ENCODE assay signal across 12 mouse cellular contexts in genomic region chr14:45462374-45462773, GRCm38 (mm10). TPM values are rescaled to one million over a fixed set of nuclear protein-coding genes. Genes with fewer than 3 reads are reported as not detected.
A peak's percentile ranks its signal among the peaks of the same experiment; 100 is the strongest.
DNase-seq lines count a peak whose midpoint lies in the region; ATAC-seq and TF ChIP-seq lines count a peak whose summit lies in the region.
"Had no signal": no experiment of that assay in that cellular context is flagged by ENCODE, and none has a peak within 500 bp of the region (broad histone marks: within the 10 kb centered on the region; RNA-seq: fewer than 3 reads in every experiment).

No protein-coding gene starts in this region.

- no peak overlapping the region for H3K4me2 ChIP-seq in forebrain, postnatal 0 days (ENCODE audit: low read depth)
- H3K4me2 ChIP-seq in stomach, postnatal 0 days (replicated peaks; ENCODE audit: low read depth): no peak overlapping the region
- H3K4me2 ChIP-seq: embryonic facial prominence, embryonic 13.5 days; liver, embryonic 13.5 days had no signal

- peak; percentile 72 to 84 for DNase-seq in right cerebral cortex, postnatal 10 days (ENCODE audit: low spot score in 2 of 2)
- DNase-seq in right cerebral cortex, postnatal 25 days: no peak
- peak; percentile 78 for DNase-seq in forebrain, postnatal 0 days
- peak; percentile 82 for DNase-seq in left cerebral cortex, postnatal 4 days
- DNase-seq in stomach, postnatal 0 days (ENCODE audit: low spot score): no peak
- no peak for DNase-seq in kidney, postnatal 4 days
- no peak for DNase-seq in heart, adult 2 months
- DNase-seq: heart, postnatal 14 days; liver, embryonic 13.5 days had no signal

- no peaks in the 10 kb centered on the region for H3K9me3 ChIP-seq in forebrain, postnatal 0 days (ENCODE audit: low read length)
- no peaks in the 10 kb centered on the region for H3K9me3 ChIP-seq in stomach, postnatal 0 days (ENCODE audit: control insufficient read depth, low read length)
- H3K9me3 ChIP-seq: embryonic facial prominence, embryonic 13.5 days; liver, embryonic 13.5 days had no signal

- H3K27ac ChIP-seq in forebrain, postnatal 0 days (ENCODE audit: low read depth, low read length): peak overlapping the region; percentile 48
- H3K27ac ChIP-seq in stomach, postnatal 0 days (replicated peaks): 0 out of 2 replicates have a peak overlapping the region, but pooled peaks have one; percentile 13
- no peak overlapping the region; the same call in 1 of the 2 replicates for H3K27ac ChIP-seq in heart, adult 2 months
- H3K27ac ChIP-seq: embryonic facial prominence, embryonic 13.5 days had no signal

- peak; percentile 37; the same call in 1 of the 2 replicates for TF ChIP-seq CTCF in forebrain, postnatal 0 days (IDR thresholded peaks at IDR 0.05; ENCODE audit: low read depth)
- peak; percentile 14; the same call in 1 of the 2 replicates for TF ChIP-seq CTCF in stomach, postnatal 0 days (IDR thresholded peaks at IDR 0.05; ENCODE audit: low read depth)
- no peak for TF ChIP-seq CTCF in heart, adult 2 months (IDR thresholded peaks at IDR 0.05)

- H3K79me2 ChIP-seq in heart, adult 2 months (replicated peaks; ENCODE audit: control insufficient read depth, insufficient read depth, low read length): no peaks in the 10 kb centered on the region

- no peak overlapping the region for H3K4me3 ChIP-seq in forebrain, postnatal 0 days (ENCODE audit: low read depth, low read length)
- no peak overlapping the region for H3K4me3 ChIP-seq in stomach, postnatal 0 days (ENCODE audit: low read depth, low read length)
- H3K4me3 ChIP-seq in heart, adult 2 months: no peak overlapping the region
- H3K4me3 ChIP-seq: embryonic facial prominence, embryonic 13.5 days; liver, embryonic 13.5 days had no signal

- 15% methylated on average over 6 of the region's 6 CpGs for WGBS in forebrain, postnatal 0 days
- WGBS in stomach, postnatal 0 days: 70% methylated on average over 6 of the region's 6 CpGs
- WGBS in heart, adult 2 months: 73% methylated on average over 6 of the region's 6 CpGs

- H3K4me1 ChIP-seq in forebrain, postnatal 0 days (ENCODE audit: insufficient read depth): no peaks in the 10 kb centered on the region
- H3K4me1 ChIP-seq in stomach, postnatal 0 days (replicated peaks; ENCODE audit: control insufficient read depth, insufficient read depth): no peaks in the 10 kb centered on the region
- H3K4me1 ChIP-seq in heart, adult 2 months (ENCODE audit: control insufficient read depth, insufficient read depth, low read length): peaks cover 15% of the 10 kb centered on the region

- TF ChIP-seq EP300 in stomach, postnatal 0 days (optimal IDR thresholded peaks at IDR 0.05): no peak
- TF ChIP-seq EP300 in heart, adult 2 months (IDR thresholded peaks at IDR 0.05; ENCODE audit: insufficient read depth, low read depth, low read length): no peak

- H3K27me3 ChIP-seq in forebrain, postnatal 0 days (ENCODE audit: insufficient read depth, low read length): no peaks in the 10 kb centered on the region
- H3K27me3 ChIP-seq in stomach, postnatal 0 days (ENCODE audit: control insufficient read depth, insufficient read depth, low read length): no peaks in the 10 kb centered on the region
- H3K27me3 ChIP-seq in heart, adult 2 months (ENCODE audit: control insufficient read depth, insufficient read depth, low read length): no peaks in the 10 kb centered on the region
- H3K27me3 ChIP-seq: embryonic facial prominence, embryonic 13.5 days; liver, embryonic 13.5 days; Patski had no signal

- 0 out of 2 replicates have a peak overlapping the region, but pooled peaks have one; percentile 6 for H3K9ac ChIP-seq in forebrain, postnatal 0 days
- no peak overlapping the region for H3K9ac ChIP-seq in stomach, postnatal 0 days (ENCODE audit: low read length)
- H3K9ac ChIP-seq in heart, adult 2 months (ENCODE audit: low read depth, low read length): no peak overlapping the region
- H3K9ac ChIP-seq: embryonic facial prominence, embryonic 13.5 days; liver, embryonic 13.5 days had no signal

- H3K36me3 ChIP-seq in forebrain, postnatal 0 days (ENCODE audit: insufficient read depth): peaks cover 55% of the 10 kb centered on the region
- peaks cover 13% of the 10 kb centered on the region for H3K36me3 ChIP-seq in stomach, postnatal 0 days (ENCODE audit: control insufficient read depth, insufficient read depth, low read length)
- peaks cover 28% of the 10 kb centered on the region for H3K36me3 ChIP-seq in heart, adult 2 months (ENCODE audit: control insufficient read depth, insufficient read depth, low read length)

- no peak for TF ChIP-seq POLR2A in heart, adult 2 months (IDR thresholded peaks at IDR 0.05; ENCODE audit: insufficient read depth, low read depth, low read length)

- intact Hi-C loops in left cerebral cortex, postnatal 4 days (cut with DNase I): no loop called here
- intact Hi-C loops in heart, adult 2 months (cut with DNase I): loop anchor here (2.0 kb wide), 1 partner anchor 78 kb away; no protein-coding TSS in a partner anchor

- ATAC-seq in forebrain, postnatal 0 days: peak; percentile 91
- no peak for ATAC-seq in stomach, postnatal 0 days (ENCODE audit: low FRiP score, low TSS enrichment)
- ATAC-seq in inflammation-experienced regulatory T-cells, adult 6 months: no peak
- ATAC-seq: Patski had no signal

RNA-seq across cellular contexts. Expression of gene Gnpnat1, which starts 57.7 kb away (rescaled TPM):
- total RNA-seq in forebrain, postnatal 0 days (2014; rRNA removed): 23.6 and 31.1 TPM in 2 replicates
- 14.9 and 19.2 TPM in 2 replicates for polyA plus RNA-seq in forebrain, postnatal 0 days (2015; fragmentation: Nextera tagmentation; extraction: Ambion mirVana)
- total RNA-seq in left cerebral cortex, postnatal 4 days (2021): 10 to 100 TPM; 14.8 to 17.6 TPM
- 44.3 and 45.3 TPM in 2 replicates for polyA plus RNA-seq in stomach, postnatal 0 days (2015; fragmentation: Nextera tagmentation; extraction: Ambion mirVana)
- polyA plus RNA-seq in inflammation-experienced regulatory T-cells, adult 6 months (2017; shearing (Covaris generic)): 10 to 100 TPM; 64.5 to 76.8 (median 67.6) TPM
- total RNA-seq in heart, adult 2 months (2021): 10 to 100 TPM; 10.9 to 15.7 TPM
- polyA plus RNA-seq in heart, adult 2 months (2012; rRNA removed): 3.6 and 6.2 TPM in 2 replicates

Comparison
In these comparisons a context has a peak if more than half of its experiments do, and no peak if none do; other contexts are left out.
1. DNase-seq: peak in right cerebral cortex, postnatal 10 days (2 of 2), forebrain, postnatal 0 days (single experiment) and left cerebral cortex, postnatal 4 days (single experiment); none in right cerebral cortex, postnatal 25 days (single experiment), stomach, postnatal 0 days (single experiment), kidney, postnatal 4 days (0 of 2) and heart, adult 2 months (0 of 2).